Mouse (Mus musculus) 3134 (cell line): ENCODE measurements around the gene Furin.

Source experiments
- DNase-seq: peaks from one replicate; pipeline ENCODE4 v3.0.0-alpha.2; 2011; ENCODE audit warnings: low spot score; ENCODE audit not compliant: insufficient read length; ENCODE audit errors: extremely low read depth

Furin gene

DNA sequence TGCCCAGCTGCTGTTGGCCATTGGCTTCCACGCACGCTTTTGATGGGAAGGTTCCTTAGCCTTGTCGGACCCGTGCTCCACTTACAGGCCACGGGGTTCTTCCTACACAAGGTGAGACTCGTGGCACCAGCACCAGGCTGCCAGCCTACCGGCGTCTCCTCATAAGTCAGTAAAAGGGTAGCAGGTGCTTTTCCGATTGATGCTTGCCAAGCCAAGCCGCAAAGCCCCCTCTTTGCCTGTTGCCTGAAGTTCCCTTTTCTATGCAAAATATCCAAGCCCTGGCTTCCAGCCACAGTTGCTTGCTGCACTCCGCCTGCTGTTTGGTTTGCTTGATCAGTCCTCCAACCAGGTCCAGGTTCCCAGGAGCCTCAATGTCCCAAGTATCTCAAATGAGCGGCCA, 31.4 kb downstream of the Furin start:
- no peak for DNase-seq

DNA sequence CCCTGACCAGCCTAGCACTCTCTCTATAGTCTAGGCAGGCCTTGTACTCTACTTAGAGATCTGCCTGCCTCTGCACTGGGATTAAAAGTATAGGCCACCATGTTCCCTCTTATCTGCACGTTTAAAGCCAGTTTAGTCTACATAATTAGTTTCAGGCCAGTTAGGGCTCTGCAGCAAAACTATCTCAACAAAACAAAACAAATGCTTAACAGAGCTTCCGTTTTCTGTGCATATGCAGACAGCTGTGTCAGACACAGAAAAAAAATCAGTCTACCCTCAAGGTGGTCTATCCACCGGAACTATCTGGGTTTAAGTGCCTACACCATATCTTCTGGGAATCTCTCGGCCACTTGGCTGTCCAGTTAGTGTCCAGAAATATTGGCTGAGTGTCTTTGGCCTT, 31.9 kb downstream of the Furin start:
- no peak for DNase-seq

- no peak for DNase-seq
Observed at GRCm38 (mm10) chr7:80372667-80373066, 32.6 kb downstream of the Furin start.

DNA sequence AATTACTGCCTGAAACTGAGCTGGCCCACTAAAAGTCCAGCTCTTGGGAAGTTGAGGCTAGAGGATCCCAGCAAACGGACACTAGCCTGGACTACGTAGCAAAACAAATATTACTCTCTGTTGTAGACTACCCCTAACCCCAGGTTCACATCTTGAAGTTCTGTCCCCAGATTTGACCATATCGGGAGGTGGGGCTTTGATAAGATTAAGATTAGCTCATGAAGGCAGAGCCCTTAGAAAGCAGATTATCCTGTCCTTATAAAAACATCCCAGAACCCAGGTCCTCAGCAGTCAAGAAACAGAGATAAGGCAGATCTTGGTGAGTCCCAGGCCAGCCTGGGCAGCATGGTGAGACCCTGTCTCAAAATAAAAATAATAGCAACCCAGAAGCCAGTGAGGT, 33.1 kb downstream of the Furin start:
- no peak for DNase-seq

GRCm38 (mm10) chr7:80371041-80371751, 34.0 kb downstream of the Furin start, which contains the start of gene Man2a2:
Gene Man2a2 (minus strand): TSS chr7:80371375.
- DNase-seq, result peak; percentile 53

GRCm38 (mm10) chr7:80370649-80371040, 34.6 kb downstream of the Furin start:
- peak; percentile 83 for DNase-seq

GRCm38 (mm10) chr7:80369967-80370431, 35.2 kb downstream of the Furin start:
- no peak for DNase-seq

DNA sequence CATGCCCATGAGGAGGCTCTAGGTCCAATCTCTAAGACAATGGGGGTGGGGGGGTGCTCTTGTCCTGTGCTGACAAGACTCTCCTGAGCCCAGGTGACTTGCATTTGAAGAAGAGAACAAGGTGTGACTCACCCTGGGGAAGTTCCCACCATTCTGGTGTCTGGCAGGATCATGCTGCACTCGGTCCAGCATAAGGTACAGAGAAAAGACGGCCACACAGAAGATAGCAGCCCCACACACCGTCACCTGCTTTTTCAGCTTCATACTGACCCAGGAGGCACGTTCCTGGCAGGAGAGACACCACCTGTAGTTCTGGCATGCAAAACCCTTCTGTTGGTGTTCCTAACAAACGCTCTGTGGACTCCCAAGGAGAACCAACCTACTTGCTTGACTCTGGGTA, 35.8 kb downstream of the Furin start:
- DNase-seq, result no peak

DNA sequence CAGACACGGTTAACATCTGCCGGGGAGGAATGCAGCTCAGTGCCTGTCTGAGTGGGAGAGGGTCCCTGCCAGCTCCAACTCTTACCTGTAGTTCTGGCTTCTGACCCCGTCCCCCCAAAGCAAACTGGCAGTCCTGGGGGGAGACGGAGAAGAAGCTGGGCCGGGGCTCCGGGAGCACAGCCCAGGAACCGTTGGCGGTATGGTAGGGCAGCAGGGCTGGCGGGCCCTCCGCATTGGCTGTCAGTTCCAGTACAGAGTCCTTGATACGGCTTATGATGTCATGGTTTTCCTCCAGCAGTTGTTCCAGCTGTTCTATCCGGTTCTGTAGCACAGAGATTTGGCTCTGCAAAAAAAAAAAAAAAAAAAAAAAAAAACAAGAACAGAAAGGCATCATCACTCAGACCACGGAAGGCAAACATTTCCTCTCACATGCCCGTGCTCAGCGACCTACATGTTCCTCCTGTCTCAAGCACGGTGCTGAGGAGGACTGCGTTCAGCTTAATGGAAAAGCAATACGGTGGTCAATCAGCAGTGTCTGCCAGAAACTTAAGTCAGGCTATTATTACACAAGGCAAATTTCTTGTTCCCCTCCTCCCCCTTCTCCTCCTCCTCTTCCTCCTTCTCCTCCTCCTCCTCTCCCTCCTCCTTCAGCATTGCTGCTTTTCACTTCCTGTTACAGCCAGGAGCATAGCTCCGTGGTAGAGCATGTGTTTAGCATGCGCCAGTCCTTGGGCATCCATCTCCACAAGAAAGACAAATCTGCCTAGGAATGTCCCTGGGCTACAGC, 36.4 kb downstream of the Furin start:
- no peak for DNase-seq

DNA sequence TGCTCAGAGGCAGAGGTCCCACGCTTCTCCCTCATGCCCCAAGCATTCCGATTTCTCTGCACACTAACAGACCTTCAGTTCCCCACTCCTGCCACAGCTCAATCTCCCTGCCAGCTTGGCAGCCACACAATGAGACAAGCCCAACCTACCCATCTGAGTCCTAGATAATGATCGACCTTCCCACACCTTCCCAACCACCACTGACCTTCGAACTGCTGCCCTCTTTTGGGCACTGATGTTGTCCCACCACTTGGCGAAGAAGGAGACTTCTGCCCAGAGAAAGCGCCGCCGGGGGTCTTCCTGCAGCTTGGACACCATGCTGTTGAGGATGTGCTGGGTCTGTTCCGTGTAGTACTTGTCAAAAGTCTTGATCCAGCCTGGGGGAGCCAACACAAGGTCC, 37.2 kb downstream of the Furin start:
- DNase-seq, result no peak

GRCm38 (mm10) chr7:80367232-80367631, 38.0 kb downstream of the Furin start:
- DNase-seq, result no peak

- no peak for DNase-seq
Observed at GRCm38 (mm10) chr7:80365759-80366158, 39.5 kb downstream of the Furin start.

DNA sequence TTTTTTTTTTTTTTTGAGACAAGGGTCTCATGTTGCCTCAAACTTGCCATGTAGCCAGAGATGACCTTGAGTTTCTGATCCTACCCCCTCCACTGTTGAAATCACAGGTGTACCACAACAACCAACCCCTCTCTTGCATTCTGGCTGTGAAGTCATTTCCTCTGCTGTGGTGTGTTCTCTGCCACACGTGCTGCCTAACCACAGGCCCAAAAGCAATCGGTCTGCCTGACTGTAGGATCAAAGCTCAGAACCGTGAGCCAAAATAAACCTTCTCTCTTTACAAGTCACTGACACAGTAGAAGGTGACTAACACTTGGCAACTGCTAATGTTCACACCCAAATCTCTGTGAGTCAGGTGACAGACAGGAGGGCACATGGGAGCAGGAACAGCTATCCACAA, 44.8 kb downstream of the Furin start:
- DNase-seq, result peak; percentile 43

DNA sequence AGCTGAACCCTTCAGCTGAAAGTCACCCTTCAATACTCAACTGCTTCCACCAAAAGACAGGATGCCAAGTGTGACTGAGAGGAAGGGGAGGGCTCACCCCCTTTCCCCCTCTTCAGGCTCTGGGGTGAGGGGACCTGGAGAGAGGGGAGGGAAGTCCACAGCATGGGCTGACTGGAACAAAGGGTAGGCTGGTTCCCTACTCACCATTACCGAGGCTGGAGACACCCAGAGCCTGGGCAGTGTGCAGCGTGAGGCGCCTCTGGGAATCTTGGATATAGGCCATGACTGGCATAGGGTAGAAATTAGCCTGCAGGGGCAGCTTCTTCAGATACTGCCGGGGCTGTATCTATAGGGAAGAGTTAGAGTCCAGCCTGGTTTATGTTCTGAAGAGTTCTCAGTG, 47.2 kb downstream of the Furin start:
- no peak for DNase-seq

DNA sequence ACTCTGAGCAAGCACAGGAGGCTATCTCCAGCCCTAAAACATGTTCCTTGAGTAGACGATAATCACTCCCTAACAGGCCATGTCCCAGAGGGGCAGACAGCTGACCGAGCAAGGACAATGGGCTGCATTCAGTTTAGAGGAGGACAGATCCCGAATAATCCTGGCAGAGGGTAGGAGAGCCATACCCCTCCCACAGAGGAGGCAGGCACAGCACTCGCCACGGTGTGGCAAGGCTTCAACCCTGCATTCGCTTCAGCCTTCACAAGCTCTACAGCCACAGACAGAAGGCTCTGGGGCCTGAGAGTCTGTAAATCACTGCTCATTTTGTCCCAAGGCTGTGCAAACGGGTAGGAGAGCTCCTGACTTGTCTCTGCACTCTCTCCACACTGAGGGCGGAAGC, 48.1 kb downstream of the Furin start:
- DNase-seq, result no peak

DNA sequence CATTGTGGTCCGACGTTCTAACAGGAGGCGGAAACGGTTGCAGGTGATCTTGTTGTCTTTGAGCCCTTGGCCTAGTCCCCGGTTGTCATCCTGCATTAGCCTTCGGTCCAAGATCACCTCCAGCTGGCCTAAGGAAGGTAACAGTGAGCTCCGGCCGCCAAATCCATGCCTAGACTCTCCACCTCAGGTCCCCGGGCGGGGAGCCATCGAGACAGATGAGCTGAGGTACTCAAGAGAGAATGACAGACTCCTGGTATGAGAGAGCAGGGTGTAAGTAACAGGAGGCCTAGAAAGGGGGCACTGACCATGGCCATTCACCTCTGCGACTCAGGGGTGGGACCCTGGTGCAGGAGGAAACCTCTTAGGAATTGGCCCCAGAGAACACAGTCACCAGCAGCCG, 48.9 kb downstream of the Furin start:
- DNase-seq, result no peak

GRCm38 (mm10) chr7:80352920-80353319, 52.3 kb downstream of the Furin start:
- DNase-seq, result no peak

- DNase-seq, result no peak
Observed at GRCm38 (mm10) chr7:80350808-80351207, 54.4 kb downstream of the Furin start.

- no peak for DNase-seq
Observed at GRCm38 (mm10) chr7:80347670-80348586, 57.3 kb downstream of the Furin start.

DNA sequence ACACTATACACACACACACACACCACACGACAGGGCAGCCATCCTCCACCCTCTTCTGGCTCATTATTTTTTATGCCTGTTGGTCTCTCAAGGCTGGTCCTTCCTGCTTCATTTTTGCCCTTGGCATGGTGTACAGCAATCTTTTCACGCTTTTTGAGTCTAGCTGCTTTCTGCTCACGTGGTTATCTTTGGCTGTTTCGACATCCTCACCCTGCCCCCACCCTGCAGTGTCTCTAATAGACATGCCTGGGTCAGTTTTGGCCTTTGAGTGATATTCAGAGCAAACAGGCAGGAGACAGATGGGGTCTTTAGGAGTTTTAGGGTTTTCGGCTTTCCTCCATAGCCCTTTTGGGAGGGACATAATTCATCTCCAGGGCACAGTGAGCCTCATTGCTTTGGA, 58.4 kb downstream of the Furin start:
- no peak for DNase-seq

GRCm38 (mm10) chr7:80346173-80346572, 59.1 kb downstream of the Furin start:
- no peak for DNase-seq
